Mouse (Mus musculus) heart, postnatal 0 days (tissue): ENCODE measurements around the gene 1700012A03Rik.

Experiments used
- CTCF ChIP-seq: IDR thresholded peaks from 2 replicates; pipeline ENCODE4 v1.5.1; 2016; ENCODE audit warnings: antibody characterized with exemption, control low read depth, low read depth
- EP300 ChIP-seq: IDR thresholded peaks from 2 replicates; pipeline ENCODE4 v1.6.1; 2016; ENCODE audit warnings: antibody characterized with exemption, low read depth

DNA sequence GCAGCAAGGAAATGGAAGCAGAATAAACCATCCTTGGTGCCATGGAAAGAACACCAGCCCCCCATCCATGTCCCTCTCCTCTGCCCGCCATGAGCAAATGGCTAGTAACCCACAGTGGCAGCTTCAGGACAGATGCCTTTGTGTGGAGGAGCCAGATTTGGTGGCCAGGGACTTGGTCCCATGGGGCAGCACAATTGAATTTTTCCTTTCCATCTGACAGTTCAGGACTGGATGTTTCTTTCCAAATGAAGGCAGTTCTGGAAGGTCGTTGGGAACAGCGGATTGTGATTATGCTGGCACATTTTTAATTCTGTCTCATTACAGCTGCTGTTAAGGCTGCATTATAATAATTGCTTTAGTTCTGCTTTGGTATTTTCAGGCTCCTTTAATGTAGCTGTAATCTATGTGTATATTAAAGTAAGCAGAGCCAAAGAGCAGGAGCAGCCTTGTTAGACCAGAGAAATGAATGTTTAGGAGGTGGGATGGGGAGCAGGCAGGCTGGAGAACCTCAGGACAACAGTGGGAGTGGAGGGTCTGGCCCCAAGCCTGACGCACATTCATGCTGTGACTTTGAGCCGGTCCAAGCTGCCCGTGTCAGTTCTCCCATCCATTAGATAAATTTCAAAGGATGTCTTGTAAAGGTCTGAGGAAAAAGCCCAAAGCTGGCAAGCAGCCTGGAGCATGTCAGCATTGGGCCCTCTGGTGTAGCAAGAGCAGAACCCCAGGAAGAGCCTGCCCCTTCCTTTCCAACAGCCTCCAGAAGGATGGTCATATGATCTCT is 2.3 kb downstream of the 1700012A03Rik start:
- TF ChIP-seq CTCF (no peak), EP300 (no peak)
